Mouse (Mus musculus) kidney, embryonic 16.5 days (tissue): ENCODE results near the gene Lig3. TPM values are rescaled to one million over a fixed set of nuclear protein-coding genes. Genes with fewer than 3 reads are reported as not detected.
"Not testable (repeated sequence)": the region's sequence is repeated elsewhere in the genome, so short reads cannot be mapped to it uniquely, and the experiment has no call there.

Source experiments
- ATAC-seq: fragments of 200-750 bp; cut with Nextera tagmentation; 2 replicates; pipeline ENCODE4 v1.8.0; 2017; ENCODE audit warnings: moderate TSS enrichment; ENCODE audit not compliant: low FRiP score, low TSS enrichment
- H3K27ac ChIP-seq: fragments of 300-500 bp; sonication (generic); 2 replicates; pipeline ENCODE4 v1.5.1; 2014; ENCODE audit warnings: low read length
- H3K27me3 ChIP-seq: fragments of 300-500 bp; sonication (generic); 2 replicates; pipeline ENCODE4 v1.6.1; 2014; ENCODE audit warnings: low read length, control low read depth, mixed read lengths; ENCODE audit not compliant: insufficient read depth
- H3K36me3 ChIP-seq: fragments of 300-500 bp; sonication (generic); 2 replicates; pipeline ENCODE4 v1.6.1; 2014; ENCODE audit warnings: low read length, control low read depth, mixed read lengths; ENCODE audit not compliant: insufficient read depth
- H3K4me1 ChIP-seq: fragments of 300-500 bp; sonication (generic); 2 replicates; pipeline ENCODE4 v1.6.1; 2014; ENCODE audit warnings: low read length, control low read depth, mixed read lengths; ENCODE audit not compliant: insufficient read depth
- H3K4me2 ChIP-seq: fragments of 300-500 bp; sonication (generic); replicated peaks from 2 replicates; pipeline ENCODE4 v1.6.1; 2014; ENCODE audit warnings: low read depth, low read length
- H3K4me3 ChIP-seq: fragments of 300-500 bp; sonication (generic); 2 replicates; pipeline ENCODE4 v1.5.1; 2014; ENCODE audit warnings: mild to moderate bottlenecking, low read length
- H3K9ac ChIP-seq: fragments of 300-500 bp; sonication (generic); replicated peaks from 2 replicates; pipeline ENCODE4 v1.6.1; 2014; ENCODE audit warnings: low read length
- H3K9me3 ChIP-seq: fragments of 300-500 bp; sonication (generic); 2 replicates; pipeline ENCODE4 v1.6.1; 2016; ENCODE audit warnings: low read length, control low read depth
- WGBS: fragments of 180-500 bp; shearing (Covaris S2); extraction: QIAGEN DNeasy Blood & Tissue Kit; methylation state at CpG from one replicate; pipeline ENCODE4 v1.1.7; 2014; 5-methylcytosine and 5-hydroxymethylcytosine counted together
- polyA plus RNA-seq: library from polyadenylated mRNA; unstranded; fragments of >200 nt; fragmentation: Nextera tagmentation; extraction: Ambion mirVana; gene quantifications from 2 replicates; pipeline ENCODE4 v1.2.1, GENCODE M21; 2015

Gene Lig3
- polyA plus RNA-seq, 1 experiment from 2014 or later: 33.2 TPM

- no peak overlapping the region for H3K4me3 ChIP-seq
Observed at GRCm38 (mm10) chr11:82820788-82821456, 40.0 kb downstream of the Lig3 start.

GRCm38 (mm10) chr11:82826818-82827217 lies 45.9 kb downstream of the Lig3 start:
- H3K4me2 ChIP-seq: no peak overlapping the region
- ATAC-seq: no peak
- H3K9me3 ChIP-seq: no peaks in the 10 kb centered on the region
- no peaks in the 10 kb centered on the region for H3K27me3 ChIP-seq
- peaks cover 16% of the 10 kb centered on the region for H3K4me1 ChIP-seq
- H3K36me3 ChIP-seq: no peaks in the 10 kb centered on the region
- H3K9ac ChIP-seq: no peak overlapping the region
- H3K4me3 ChIP-seq: no peak overlapping the region
- H3K27ac ChIP-seq: no peak overlapping the region

More at GRCm38 (mm10) chr11:82820788-82821456, 40.0 kb downstream of the Lig3 start:
- Histone ChIP-seq H3K36me3 (no peaks in the 10 kb centered on the region), H3K9ac (no peak overlapping the region), H3K27ac (0 out of 2 replicates have a peak overlapping the region, but pooled peaks have one; percentile 23), H3K27me3 (no peaks in the 10 kb centered on the region), H3K4me2 (no peak overlapping the region), H3K9me3 (no peaks in the 10 kb centered on the region), H3K4me1 (peaks cover 14% of the 10 kb centered on the region)
- ATAC-seq: no peak
- WGBS: 62% methylated on average over 13 of the region's 13 CpGs

- no peak for ATAC-seq
- Histone ChIP-seq H3K4me2 (peak overlapping the region; percentile 38), H3K9me3 (peaks cover 3% of the 10 kb centered on the region; the same call in 1 of the 2 replicates), H3K27me3 (no peaks in the 10 kb centered on the region), H3K36me3 (no peaks in the 10 kb centered on the region), H3K27ac (peak overlapping the region; percentile 53; the same call in 1 of the 2 replicates), H3K9ac (peak overlapping the region; percentile 16; the same call in 1 of the 2 replicates), H3K4me3 (no peak overlapping the region), H3K4me1 (peaks cover 29% of the 10 kb centered on the region)
- WGBS: 19% methylated on average over 10 of the region's 10 CpGs
Observed at GRCm38 (mm10) chr11:82831008-82831893, 50.3 kb downstream of the Lig3 start.

- peaks cover 40% of the 10 kb centered on the region for H3K4me1 ChIP-seq
- H3K36me3 ChIP-seq, H3K4me2 ChIP-seq, ATAC-seq, H3K9ac ChIP-seq, H3K9me3 ChIP-seq, H3K27me3 ChIP-seq, H3K27ac ChIP-seq, H3K4me3 ChIP-seq: not testable (repeated sequence)
- WGBS: 76% methylated on average over 10 of the region's 10 CpGs
Observed at GRCm38 (mm10) chr11:82832402-82832801, 51.5 kb downstream of the Lig3 start.

- Histone ChIP-seq H3K4me1 (peaks cover 55% of the 10 kb centered on the region), H3K27ac (no peak overlapping the region), H3K36me3 (no peaks in the 10 kb centered on the region), H3K9me3 (peaks cover 3% of the 10 kb centered on the region; the same call in 1 of the 2 replicates), H3K4me2 (no peak overlapping the region), H3K4me3 (no peak overlapping the region), H3K9ac (no peak overlapping the region), H3K27me3 (no peaks in the 10 kb centered on the region)
- WGBS: 79% methylated on average over 8 of the region's 8 CpGs
- ATAC-seq: no peak
Observed at GRCm38 (mm10) chr11:82833929-82834328, 53.0 kb downstream of the Lig3 start.

GRCm38 (mm10) chr11:82834359-82834758 lies 53.5 kb downstream of the Lig3 start:
- H3K36me3 ChIP-seq, ATAC-seq, H3K9me3 ChIP-seq, H3K9ac ChIP-seq, H3K27me3 ChIP-seq, H3K4me2 ChIP-seq, H3K4me3 ChIP-seq, H3K27ac ChIP-seq: not testable (repeated sequence)
- 88% methylated on average over 7 of the region's 7 CpGs for WGBS
- H3K4me1 ChIP-seq: peaks cover 55% of the 10 kb centered on the region

- H3K36me3 ChIP-seq: no peaks in the 10 kb centered on the region
- peak overlapping the region; percentile 61 for H3K27ac ChIP-seq
- H3K4me3 ChIP-seq: no peak overlapping the region
- no peaks in the 10 kb centered on the region for H3K27me3 ChIP-seq
- no peak for ATAC-seq
- H3K9ac ChIP-seq: no peak overlapping the region
- no peak overlapping the region for H3K4me2 ChIP-seq
- 65% methylated on average over 11 of the region's 11 CpGs for WGBS
- peaks cover 3% of the 10 kb centered on the region; the same call in 1 of the 2 replicates for H3K9me3 ChIP-seq
- peaks cover 53% of the 10 kb centered on the region for H3K4me1 ChIP-seq
Observed at GRCm38 (mm10) chr11:82835616-82836432, 54.9 kb downstream of the Lig3 start.

GRCm38 (mm10) chr11:82837192-82837591 lies 56.3 kb downstream of the Lig3 start:
- H3K27me3 ChIP-seq: no peaks in the 10 kb centered on the region
- H3K4me1 ChIP-seq: peaks cover 41% of the 10 kb centered on the region
- H3K9me3 ChIP-seq: peaks cover 3% of the 10 kb centered on the region; the same call in 1 of the 2 replicates
- no peak overlapping the region for H3K4me3 ChIP-seq
- WGBS: 31% methylated on average over 7 of the region's 7 CpGs
- no peak for ATAC-seq
- no peak overlapping the region for H3K4me2 ChIP-seq
- no peaks in the 10 kb centered on the region for H3K36me3 ChIP-seq
- peak overlapping the region; percentile 5; the same call in 1 of the 2 replicates for H3K27ac ChIP-seq
- no peak overlapping the region for H3K9ac ChIP-seq

GRCm38 (mm10) chr11:82837848-82838247 lies 56.9 kb downstream of the Lig3 start:
- H3K9ac ChIP-seq: no peak overlapping the region
- H3K4me1 ChIP-seq: peaks cover 41% of the 10 kb centered on the region
- H3K27me3 ChIP-seq: no peaks in the 10 kb centered on the region
- no peak overlapping the region for H3K4me3 ChIP-seq
- H3K36me3 ChIP-seq: no peaks in the 10 kb centered on the region
- WGBS: 55% methylated on average over 7 of the region's 7 CpGs
- no peak overlapping the region for H3K4me2 ChIP-seq
- H3K27ac ChIP-seq: peak overlapping the region; percentile 5; the same call in 1 of the 2 replicates
- ATAC-seq: no peak
- peaks cover 3% of the 10 kb centered on the region; the same call in 1 of the 2 replicates for H3K9me3 ChIP-seq
